Mouse (Mus musculus): Measurements from ENCODE around the gene Vav3. TPM values are rescaled to one million over a fixed set of nuclear protein-coding genes. Genes with fewer than 3 reads are reported as not detected.

Vav3 gene
- polyA plus RNA-seq, 1 experiment from 2014 or later: 7.0 TPM

DNA sequence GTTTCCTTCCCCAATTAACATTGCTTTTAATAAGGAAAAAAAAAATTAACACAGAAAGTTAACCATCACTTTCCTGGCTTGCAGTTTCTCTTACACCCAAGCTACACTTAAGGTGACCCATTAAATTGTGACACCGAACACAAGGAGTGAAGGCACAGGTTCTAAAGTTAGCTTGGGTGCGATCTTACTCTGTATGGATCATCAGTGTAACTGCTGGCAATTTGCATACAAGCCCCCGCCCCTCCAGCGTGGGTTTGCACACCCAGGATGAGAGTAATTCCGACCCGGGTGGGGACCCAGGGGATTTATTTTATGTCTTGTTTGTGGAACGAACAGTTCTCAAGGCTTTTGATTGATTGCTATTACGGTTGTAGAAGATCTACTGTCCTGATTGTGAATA lies 186.2 kb downstream of the Vav3 start:
- H3K9ac ChIP-seq: no peak overlapping the region

DNA sequence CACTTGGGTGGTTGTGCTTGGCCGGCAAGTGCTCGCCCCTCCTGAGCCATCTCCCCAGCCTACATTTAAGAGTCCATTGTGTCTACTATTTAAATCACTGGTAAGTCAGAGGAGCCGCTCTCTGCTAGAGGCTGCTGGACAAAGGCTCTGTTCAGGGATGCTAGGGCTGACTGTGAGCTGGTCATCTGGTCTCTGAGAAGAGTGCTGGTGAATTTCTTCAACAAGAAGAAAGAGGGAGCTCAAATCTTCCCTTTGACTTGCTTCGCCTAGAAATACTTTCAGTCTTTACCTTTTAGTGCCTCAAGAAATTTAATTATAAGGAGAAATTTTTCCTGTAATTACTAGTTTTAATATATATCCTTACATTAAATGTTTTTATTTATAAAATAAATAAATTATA lies 188.2 kb downstream of the Vav3 start:
- ATAC-seq: no peak
- Histone ChIP-seq H3K36me3 (no peaks in the 10 kb centered on the region), H3K27me3 (replicated peaks) (no peaks in the 10 kb centered on the region), H3K4me2 (no peak overlapping the region), H3K9ac (no peak overlapping the region), H3K9me3 (replicated peaks) (no peaks in the 10 kb centered on the region), H3K27ac (no peak overlapping the region), H3K4me3 (no peak overlapping the region), H3K4me1 (no peaks in the 10 kb centered on the region)
- WGBS (ENCODE audit: insufficient replicate concordance): 67% methylated on average over 4 of the region's 4 CpGs

More for the DNA sequence above, 186.2 kb downstream of the Vav3 start:
- Histone ChIP-seq H3K4me2 (no peak overlapping the region), H3K36me3 (no peaks in the 10 kb centered on the region), H3K27ac (no peak overlapping the region), H3K27me3 (replicated peaks) (no peaks in the 10 kb centered on the region), H3K4me1 (no peaks in the 10 kb centered on the region), H3K9me3 (replicated peaks) (no peaks in the 10 kb centered on the region), H3K4me3 (no peak overlapping the region)
- no peak for ATAC-seq
- 67% methylated on average over 8 of the region's 8 CpGs for WGBS (ENCODE audit: insufficient replicate concordance)

DNA sequence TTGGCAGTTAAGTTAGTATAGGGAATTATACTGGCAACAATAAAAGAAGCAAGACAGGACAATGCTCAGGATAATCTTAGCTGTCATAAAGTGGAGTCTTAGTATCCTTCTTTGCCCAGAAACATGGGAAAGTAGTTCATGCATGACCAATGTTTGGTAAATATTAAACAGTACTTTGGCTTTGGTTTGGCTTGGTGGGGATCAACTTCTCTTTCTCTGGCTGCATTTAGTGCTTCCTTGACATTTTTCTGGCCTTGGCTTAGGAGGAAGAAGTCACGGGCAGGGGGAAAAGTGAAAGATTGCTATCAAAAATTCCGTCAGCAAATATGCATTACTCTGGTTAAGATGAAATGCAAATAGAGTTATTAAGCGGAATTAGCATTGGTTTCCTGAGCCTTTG lies 197.2 kb downstream of the Vav3 start:
- no peak overlapping the region for H3K9ac ChIP-seq
- WGBS (ENCODE audit: insufficient replicate concordance): 57% methylated on average over 3 of the region's 3 CpGs

DNA sequence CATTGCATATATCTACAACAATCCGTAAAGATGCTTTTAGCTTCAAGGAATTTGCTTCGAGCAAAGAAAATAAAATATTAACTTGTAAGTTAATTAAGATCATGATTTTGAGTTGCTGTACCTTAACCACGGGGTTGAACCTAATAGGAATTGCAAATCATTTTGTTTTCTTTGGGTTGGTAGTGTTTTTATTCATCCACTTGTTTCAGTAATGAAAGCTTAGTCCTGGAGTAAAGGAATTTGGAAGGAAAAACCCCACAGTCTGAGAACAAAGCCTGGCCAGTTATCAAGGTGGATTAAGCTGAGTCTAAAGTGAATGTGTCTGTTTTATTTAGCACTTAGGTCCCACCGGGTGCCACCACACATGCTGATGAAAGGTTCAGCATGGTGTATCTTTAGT lies 199.6 kb downstream of the Vav3 start:
- no peak overlapping the region for H3K9ac ChIP-seq
- no peak overlapping the region for H3K4me3 ChIP-seq
- H3K4me1 ChIP-seq: no peaks in the 10 kb centered on the region
- ATAC-seq: no peak
- H3K9me3 ChIP-seq (replicated peaks): no peaks in the 10 kb centered on the region
- H3K27me3 ChIP-seq (replicated peaks): no peaks in the 10 kb centered on the region
- 49% methylated on average over 4 of the region's 4 CpGs for WGBS (ENCODE audit: insufficient replicate concordance)
- no peaks in the 10 kb centered on the region for H3K36me3 ChIP-seq
- no peak overlapping the region for H3K4me2 ChIP-seq
- H3K27ac ChIP-seq: no peak overlapping the region

More for the DNA sequence above, 197.2 kb downstream of the Vav3 start:
- no peak for ATAC-seq
- Histone ChIP-seq H3K27me3 (replicated peaks) (no peaks in the 10 kb centered on the region), H3K4me1 (no peaks in the 10 kb centered on the region), H3K27ac (no peak overlapping the region), H3K36me3 (no peaks in the 10 kb centered on the region), H3K4me3 (no peak overlapping the region), H3K9me3 (replicated peaks) (no peaks in the 10 kb centered on the region), H3K4me2 (no peak overlapping the region)

DNA sequence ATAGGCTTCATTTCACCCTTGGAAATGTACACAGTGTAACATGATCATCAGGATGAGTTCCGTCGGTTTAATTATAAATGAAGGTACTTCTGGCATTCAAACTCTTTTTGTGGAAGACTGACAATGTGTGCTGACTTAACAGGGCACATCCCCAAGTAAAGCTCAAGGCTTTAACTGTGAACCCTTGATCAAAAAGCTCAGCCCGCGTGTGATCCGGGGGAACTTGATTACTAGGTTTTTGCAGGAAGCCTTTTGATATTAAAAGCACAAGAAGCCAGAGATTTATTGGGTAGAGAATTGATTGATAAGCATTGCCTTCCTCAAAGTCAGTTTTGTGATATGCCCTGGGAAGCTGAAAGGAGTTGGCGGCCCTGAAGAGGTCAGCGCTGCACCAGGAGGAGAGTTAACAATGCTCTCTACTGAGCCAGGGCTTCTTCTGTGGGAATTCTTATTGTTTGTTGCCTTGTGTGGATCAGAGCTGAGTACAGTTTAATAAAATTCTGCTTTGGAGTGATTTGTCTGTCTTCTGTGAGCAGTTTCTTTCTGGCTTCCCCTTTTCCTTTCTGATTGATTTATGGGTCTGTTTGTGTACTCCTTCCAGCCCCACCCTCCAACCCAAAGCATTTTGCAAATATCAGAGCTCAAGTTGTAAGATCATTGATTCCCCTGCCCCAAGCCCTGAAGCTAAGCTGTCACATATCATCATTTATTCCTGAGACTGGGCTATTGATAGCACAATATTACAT lies 204.2 kb downstream of the Vav3 start:
- no peak overlapping the region for H3K4me2 ChIP-seq
- no peak for ATAC-seq
- no peaks in the 10 kb centered on the region for H3K36me3 ChIP-seq
- no peak overlapping the region for H3K4me3 ChIP-seq
- H3K27me3 ChIP-seq (replicated peaks): no peaks in the 10 kb centered on the region
- H3K4me1 ChIP-seq: no peaks in the 10 kb centered on the region
- H3K9ac ChIP-seq: no peak overlapping the region
- 66% methylated on average over 7 of the region's 7 CpGs for WGBS (ENCODE audit: insufficient replicate concordance)
- no peaks in the 10 kb centered on the region for H3K9me3 ChIP-seq (replicated peaks)
- H3K27ac ChIP-seq: no peak overlapping the region

DNA sequence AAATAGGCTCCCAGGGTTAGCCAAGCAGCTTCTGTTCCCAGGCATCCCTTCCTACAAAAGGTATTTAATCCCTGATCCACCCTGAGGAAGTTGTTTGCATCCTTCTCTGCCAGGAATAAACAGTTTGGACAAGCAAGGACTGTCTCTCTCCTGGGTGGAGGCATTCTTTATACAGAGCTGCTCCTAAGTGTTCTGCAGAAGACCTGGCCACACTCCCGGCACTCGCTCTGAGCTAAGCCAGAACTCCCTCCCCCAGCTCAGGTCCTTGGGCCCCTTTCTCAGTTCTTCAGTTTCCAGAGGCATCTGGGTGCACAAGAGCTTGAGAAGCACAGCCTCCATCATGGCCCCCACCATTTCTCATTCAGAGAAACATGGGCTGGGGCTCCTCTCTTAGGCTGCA lies 216.9 kb downstream of the Vav3 start:
- H3K27me3 ChIP-seq (replicated peaks): no peaks in the 10 kb centered on the region
- no peak for ATAC-seq
- no peak overlapping the region for H3K9ac ChIP-seq
- WGBS (ENCODE audit: insufficient replicate concordance): 70% methylated on average over 2 of the region's 2 CpGs
- no peaks in the 10 kb centered on the region for H3K9me3 ChIP-seq (replicated peaks)
- H3K4me3 ChIP-seq: no peak overlapping the region
- no peaks in the 10 kb centered on the region for H3K36me3 ChIP-seq
- no peak overlapping the region for H3K4me2 ChIP-seq
- no peaks in the 10 kb centered on the region for H3K4me1 ChIP-seq
- no peak overlapping the region for H3K27ac ChIP-seq

DNA sequence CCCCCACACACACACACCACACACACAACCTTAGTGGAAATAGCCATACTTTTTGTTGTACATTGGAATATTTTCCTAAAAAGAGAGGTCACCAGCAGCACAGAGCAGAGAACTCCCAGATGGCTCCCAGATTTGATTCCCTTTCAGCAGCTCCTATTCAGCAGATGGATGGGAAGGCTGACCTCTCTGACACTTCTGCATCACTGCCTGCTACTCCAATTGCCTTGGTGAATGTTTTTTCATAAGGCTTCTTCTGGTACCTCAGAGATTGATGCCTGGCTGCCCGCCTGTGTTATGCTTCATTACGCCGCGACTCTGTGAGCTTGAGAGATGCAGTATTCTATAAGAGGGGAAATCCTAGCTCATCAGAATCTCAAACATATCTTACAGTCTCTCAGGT lies 220.8 kb downstream of the Vav3 start:
- H3K4me3 ChIP-seq: no peak overlapping the region
- ATAC-seq: no peak
- no peak overlapping the region for H3K4me2 ChIP-seq
- H3K4me1 ChIP-seq: no peaks in the 10 kb centered on the region
- H3K27me3 ChIP-seq (replicated peaks): no peaks in the 10 kb centered on the region
- no peaks in the 10 kb centered on the region for H3K36me3 ChIP-seq
- 83% methylated on average over 4 of the region's 4 CpGs for WGBS (ENCODE audit: insufficient replicate concordance)
- H3K9ac ChIP-seq: no peak overlapping the region
- no peak overlapping the region for H3K27ac ChIP-seq
- H3K9me3 ChIP-seq (replicated peaks): no peaks in the 10 kb centered on the region

DNA sequence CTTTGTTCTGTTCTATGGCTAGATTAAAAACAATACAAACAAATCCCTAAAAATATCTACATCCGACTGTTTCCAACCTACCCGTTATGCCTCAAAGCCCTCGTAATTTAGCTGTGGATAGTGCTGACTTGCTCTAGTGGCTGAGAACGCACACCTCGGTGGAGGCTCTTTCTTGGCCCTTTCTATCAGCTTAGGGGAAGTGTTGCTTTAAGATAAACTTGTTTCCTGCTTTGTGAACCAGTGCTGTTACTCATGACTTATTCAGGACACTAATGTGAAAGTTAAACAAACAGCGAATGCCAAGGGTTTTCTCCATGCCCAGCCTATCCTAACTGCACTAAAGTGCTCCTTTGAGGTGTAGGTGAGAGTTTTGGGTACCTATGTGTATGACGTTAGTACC lies 221.3 kb downstream of the Vav3 start:
- ATAC-seq: no peak
- Histone ChIP-seq H3K9ac (no peak overlapping the region), H3K9me3 (replicated peaks) (no peaks in the 10 kb centered on the region), H3K27me3 (replicated peaks) (no peaks in the 10 kb centered on the region), H3K27ac (no peak overlapping the region), H3K36me3 (no peaks in the 10 kb centered on the region), H3K4me1 (no peaks in the 10 kb centered on the region), H3K4me2 (no peak overlapping the region), H3K4me3 (no peak overlapping the region)
- 47% methylated on average over 7 of the region's 7 CpGs for WGBS (ENCODE audit: insufficient replicate concordance)

DNA sequence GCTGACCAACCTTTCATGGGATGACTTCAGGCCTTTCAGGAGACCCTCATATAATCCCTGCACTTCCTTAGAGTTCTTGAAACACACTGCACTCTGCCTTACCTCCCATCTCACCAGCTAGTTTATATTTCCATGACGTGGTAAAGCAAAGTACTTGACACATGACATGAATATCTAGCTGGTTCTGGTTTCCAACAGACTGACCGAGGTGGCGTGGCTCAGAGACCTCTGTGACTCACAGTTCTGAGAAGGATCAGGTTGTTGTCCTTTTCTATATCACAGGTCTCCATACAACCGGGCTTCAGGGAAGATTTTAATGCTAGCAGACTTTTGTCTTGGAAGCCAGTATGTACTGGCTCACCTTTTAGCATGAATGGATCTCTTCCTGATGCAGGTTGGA lies 221.8 kb downstream of the Vav3 start:
- H3K27me3 ChIP-seq (replicated peaks): no peaks in the 10 kb centered on the region
- H3K4me1 ChIP-seq: no peaks in the 10 kb centered on the region
- no peak overlapping the region for H3K4me2 ChIP-seq
- no peak overlapping the region for H3K27ac ChIP-seq
- no peak overlapping the region for H3K4me3 ChIP-seq
- H3K9me3 ChIP-seq (replicated peaks): no peaks in the 10 kb centered on the region
- 55% methylated on average over 4 of the region's 4 CpGs for WGBS (ENCODE audit: insufficient replicate concordance)
- ATAC-seq: no peak
- no peaks in the 10 kb centered on the region for H3K36me3 ChIP-seq
- no peak overlapping the region for H3K9ac ChIP-seq

DNA sequence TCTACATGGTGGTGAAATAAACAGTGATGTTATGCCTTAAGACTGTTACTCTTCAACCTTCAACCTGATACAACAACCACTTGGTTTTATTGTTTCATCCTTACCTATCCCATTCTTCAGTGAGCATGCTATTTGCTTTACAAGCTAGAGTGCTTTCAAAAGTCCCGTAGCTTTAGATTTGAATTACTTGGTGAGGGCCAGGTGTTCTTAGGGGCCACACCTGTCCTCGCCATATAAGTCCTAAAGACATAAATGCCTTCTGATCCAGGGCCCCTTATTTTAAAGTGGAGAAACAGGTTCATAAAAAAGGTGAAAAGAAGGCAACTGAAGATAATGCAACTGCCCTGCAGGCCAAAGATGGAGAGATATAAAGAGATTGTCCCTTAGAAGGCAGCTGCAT lies 224.0 kb downstream of the Vav3 start:
- WGBS (ENCODE audit: insufficient replicate concordance): 69% methylated on average over 2 of the region's 2 CpGs

DNA sequence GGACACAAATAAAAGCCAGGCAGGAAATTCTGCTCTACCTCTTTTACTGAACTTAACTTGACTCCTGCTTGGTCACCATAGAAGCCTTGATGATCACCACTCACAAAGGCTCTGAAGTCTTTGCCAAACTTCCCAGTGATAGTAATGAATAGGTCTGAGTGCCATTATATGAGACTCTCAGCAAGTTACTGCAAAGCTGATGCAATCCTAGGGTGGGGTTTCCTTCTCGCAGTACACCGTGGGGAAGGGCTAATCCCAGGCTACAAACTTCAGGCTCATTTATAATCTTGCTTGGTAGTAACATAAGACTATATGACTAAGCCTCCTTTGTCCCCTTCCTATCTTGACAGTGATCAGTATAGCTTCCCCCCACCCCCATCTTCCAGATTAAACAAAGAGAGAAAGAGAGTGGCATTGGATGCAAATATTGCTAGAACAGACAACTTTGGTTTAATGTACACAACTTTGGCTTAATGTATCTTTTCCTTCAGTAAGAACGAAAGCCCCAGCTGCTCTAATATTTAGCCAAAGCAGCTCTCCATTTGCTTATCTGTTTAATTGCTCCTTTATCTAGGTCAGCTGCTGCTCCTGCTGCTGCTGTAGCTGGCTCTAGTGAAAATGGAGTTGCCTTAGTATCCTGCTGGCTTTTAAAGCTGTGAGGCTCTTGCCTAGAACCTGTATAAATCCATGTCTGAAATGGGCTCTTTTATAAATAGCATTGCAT lies 228.3 kb downstream of the Vav3 start:
- Histone ChIP-seq H3K4me1 (peaks cover 8% of the 10 kb centered on the region; the same call in 1 of the 2 replicates), H3K9ac (no peak overlapping the region), H3K27me3 (replicated peaks) (no peaks in the 10 kb centered on the region), H3K4me3 (no peak overlapping the region), H3K4me2 (no peak overlapping the region), H3K9me3 (replicated peaks) (no peaks in the 10 kb centered on the region), H3K27ac (no peak overlapping the region), H3K36me3 (no peaks in the 10 kb centered on the region)
- WGBS (ENCODE audit: insufficient replicate concordance): 32% methylated on average over 3 of the region's 3 CpGs
- no peak for ATAC-seq

More for the DNA sequence above, 224.0 kb downstream of the Vav3 start:
- no peak overlapping the region for H3K27ac ChIP-seq
- H3K36me3 ChIP-seq: no peaks in the 10 kb centered on the region
- no peak overlapping the region for H3K4me3 ChIP-seq
- H3K4me2 ChIP-seq: no peak overlapping the region
- no peaks in the 10 kb centered on the region for H3K27me3 ChIP-seq (replicated peaks)
- H3K9me3 ChIP-seq (replicated peaks): no peaks in the 10 kb centered on the region
- H3K9ac ChIP-seq: no peak overlapping the region
- no peak for ATAC-seq
- H3K4me1 ChIP-seq: peaks cover 8% of the 10 kb centered on the region; the same call in 1 of the 2 replicates

DNA sequence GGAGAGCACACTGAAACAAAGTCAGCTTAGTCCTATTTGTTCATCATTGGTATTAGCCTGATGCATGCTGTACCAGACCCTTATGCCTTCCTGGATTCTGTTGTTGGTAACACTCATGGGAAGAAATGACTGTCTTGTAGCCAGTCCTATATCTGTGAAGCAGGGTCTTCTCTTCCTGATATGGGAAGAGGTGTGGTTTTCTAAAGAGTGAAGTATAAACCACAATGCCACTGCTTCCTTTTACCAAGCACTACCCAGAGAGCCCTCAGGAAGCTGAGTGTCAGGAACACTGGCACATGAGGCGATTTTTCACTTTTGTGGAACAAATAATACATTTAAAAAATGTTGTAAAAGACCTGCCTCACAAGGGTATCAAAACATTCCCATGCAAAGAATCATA lies 231.0 kb downstream of the Vav3 start:
- Histone ChIP-seq H3K4me2 (no peak overlapping the region), H3K9me3 (replicated peaks) (no peaks in the 10 kb centered on the region), H3K9ac (no peak overlapping the region), H3K4me3 (no peak overlapping the region), H3K36me3 (no peaks in the 10 kb centered on the region), H3K4me1 (peaks cover 8% of the 10 kb centered on the region; the same call in 1 of the 2 replicates), H3K27ac (no peak overlapping the region), H3K27me3 (replicated peaks) (no peaks in the 10 kb centered on the region)
- 21% methylated on average over 1 of the region's 1 CpGs for WGBS (ENCODE audit: insufficient replicate concordance)
- no peak for ATAC-seq

Measured in liver, embryonic 12.5 days (tissue).